Mouse (Mus musculus) frontal cortex, postnatal 25 days (tissue): ENCODE results near the gene Nomo1.

Experiments
- DNase-seq, 2 experiments: peaks; one replicate each; pipeline ENCODE4 v3.0.0; 2022; ENCODE audit warnings: low spot score in 2 of 2

Nomo1 gene

DNA sequence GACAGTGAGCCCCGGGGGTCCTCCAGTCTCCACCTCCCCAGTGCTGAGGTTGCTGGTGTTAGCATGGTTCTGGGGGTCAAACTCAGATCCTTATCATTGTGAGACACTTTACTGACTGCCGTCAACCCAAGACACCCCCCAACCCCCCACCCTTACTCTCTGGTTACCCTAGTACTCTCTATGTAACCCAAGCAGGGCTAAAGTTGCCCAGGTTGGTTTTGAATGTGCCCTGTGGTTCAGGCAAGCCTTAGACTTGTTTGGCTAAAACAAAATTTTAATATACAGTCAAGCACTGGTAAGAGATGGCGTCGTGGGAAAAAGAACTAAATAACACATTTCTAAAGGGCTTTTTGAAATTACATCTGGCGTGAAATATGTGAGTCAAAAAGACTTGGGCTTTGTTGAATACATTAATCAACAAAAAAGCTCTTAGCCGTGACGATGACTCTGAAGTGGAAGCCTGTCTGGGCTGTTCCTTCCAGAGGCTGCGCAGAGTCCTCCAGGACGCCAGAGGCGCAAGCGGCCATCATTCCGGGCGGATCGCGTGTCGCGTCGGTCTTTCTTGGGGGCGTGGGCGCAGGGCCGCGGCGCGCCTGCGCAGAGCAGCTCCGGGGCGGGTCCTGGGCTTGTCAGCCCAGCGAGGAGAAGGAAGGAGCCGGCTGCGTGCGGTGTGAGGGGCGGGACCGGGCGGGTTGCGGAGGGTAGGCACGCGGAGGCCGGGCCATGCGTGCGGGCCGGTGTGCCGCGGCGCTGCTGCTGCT, at the start of gene Nomo1:
Gene Nomo1 (plus strand): TSS at position 590 of the 761 bp plus-strand sequence.
- DNase-seq, result peak; percentile 95 to 97

- DNase-seq, result no peak
Observed at GRCm38 (mm10) chr7:45986893-45987292, 46.6 kb upstream of the Nomo1 start.

DNA sequence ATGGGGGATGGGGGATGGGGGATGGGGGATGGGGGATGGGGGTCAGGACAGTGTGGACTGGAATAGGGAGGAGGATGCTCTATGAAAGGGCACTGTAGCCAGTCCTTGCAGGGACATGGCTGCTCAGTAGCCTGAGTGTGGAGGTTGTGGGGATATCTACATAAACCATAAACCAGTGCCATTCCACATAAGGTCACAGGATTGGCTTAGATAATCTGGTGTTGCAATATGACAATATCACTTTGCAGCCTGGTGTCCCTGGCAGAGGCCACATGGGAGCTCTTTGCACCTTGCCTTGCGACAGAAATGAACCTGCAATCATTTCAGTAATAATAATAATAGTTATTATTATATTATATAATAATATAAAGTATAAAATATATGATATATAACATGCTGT, 45.2 kb upstream of the Nomo1 start:
- no peak for DNase-seq

DNA sequence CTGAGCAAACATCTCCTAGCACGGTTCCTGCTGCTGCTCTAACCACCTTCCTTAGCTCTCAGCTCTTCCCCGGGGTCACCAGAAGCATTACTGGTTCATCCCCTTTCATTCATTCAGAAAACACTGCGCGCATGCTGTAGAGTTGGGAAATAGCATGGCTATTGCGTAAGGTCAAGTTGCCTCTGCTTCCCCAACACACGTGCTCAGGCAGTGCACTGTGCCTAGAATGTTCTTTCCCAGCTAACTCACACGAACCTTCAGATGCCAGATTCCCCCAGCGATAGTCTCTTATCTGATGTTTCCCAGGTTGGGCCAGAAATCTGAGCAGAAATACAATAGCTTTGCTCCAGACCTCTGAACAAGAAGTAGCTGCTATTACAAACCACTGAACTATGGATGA, 41.0 kb upstream of the Nomo1 start:
- no peak for DNase-seq

- no peak for DNase-seq
Observed at GRCm38 (mm10) chr7:46000577-46000976, 32.9 kb upstream of the Nomo1 start.

DNA sequence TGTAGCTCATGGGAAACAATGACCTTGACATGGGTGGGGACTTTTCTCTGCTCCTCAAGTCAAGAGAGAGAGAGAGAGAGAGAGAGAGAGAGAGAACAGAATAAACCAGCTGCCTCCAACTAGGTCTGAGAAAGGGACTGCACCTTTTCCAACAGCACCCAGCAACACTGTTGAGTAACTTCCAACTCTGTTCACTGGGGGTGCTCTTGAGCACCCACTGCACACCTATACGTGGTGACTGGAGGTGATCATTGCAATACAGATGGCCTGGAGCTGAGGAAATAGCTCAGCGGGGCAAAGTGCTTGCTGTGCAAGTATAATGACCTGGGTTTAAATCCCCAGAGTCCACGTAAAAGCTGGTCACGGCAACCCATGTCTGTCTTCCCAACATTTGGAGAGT, 30.8 kb upstream of the Nomo1 start:
- no peak for DNase-seq

GRCm38 (mm10) chr7:46009578-46009977, 23.9 kb upstream of the Nomo1 start:
- peak; percentile 51 to 61 for DNase-seq

DNA sequence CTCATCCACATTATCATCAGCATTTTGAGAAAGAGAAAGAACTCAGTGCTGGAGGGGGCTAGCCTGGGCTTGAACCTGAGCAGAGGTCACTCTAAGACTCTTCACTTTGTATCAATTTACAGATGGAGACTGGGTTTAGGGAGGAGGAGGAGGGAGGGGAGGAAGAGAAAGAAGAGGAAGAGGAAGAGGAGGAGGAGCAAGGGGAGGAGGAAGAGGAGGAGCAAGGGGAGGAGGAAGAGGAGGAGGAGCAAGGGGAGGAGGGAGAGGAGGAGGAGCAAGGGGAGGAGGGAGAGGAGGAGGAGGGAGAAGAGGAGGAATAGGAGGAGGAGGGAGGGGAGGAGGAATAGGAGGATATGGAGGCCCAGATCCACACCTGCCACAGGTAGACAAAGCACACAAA, 21.4 kb upstream of the Nomo1 start:
- no peak for DNase-seq

GRCm38 (mm10) chr7:46013266-46014010, 20.1 kb upstream of the Nomo1 start:
- peak; percentile 16 to 29 for DNase-seq

DNA sequence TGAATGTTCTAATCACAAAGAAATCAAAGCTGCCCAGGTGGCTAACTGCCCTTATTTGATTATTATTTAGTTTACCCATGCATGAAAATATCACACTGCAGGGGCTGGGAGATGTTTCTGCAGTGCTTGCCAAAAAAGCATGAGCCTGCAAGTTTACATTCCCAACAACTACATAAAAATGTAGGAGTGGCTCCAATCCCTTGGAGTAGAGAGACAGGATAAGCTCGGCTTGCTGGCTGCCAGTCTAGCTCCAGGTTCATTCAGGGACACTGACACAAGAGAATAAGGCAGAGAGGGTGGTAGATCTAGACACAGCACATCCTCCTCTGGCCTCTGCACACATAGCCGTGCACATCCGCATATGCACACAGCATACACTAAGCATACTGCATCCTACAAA, 13.9 kb upstream of the Nomo1 start:
- DNase-seq, result no peak

DNA sequence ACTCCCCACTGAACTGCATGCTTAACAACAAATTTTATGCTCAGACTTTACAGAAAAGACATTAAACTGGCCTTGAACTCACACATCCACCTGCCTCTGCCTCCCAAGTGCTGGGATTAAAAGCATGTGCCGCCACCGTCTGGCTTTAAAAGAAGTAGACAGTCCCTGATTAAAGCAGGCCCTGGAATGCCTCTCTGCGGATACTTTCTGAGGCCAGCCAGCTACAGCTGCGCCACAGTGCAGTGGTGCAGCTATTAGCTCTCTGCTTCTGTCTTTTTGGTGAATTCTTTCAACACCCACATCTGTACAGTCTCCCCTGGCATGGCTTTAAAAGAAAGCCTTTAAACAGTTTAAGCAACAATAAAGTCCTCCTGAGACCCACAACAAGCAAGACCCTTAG, 11.5 kb upstream of the Nomo1 start:
- no peak for DNase-seq

- no peak for DNase-seq
Observed at GRCm38 (mm10) chr7:46025436-46025835, 8.1 kb upstream of the Nomo1 start.

DNA sequence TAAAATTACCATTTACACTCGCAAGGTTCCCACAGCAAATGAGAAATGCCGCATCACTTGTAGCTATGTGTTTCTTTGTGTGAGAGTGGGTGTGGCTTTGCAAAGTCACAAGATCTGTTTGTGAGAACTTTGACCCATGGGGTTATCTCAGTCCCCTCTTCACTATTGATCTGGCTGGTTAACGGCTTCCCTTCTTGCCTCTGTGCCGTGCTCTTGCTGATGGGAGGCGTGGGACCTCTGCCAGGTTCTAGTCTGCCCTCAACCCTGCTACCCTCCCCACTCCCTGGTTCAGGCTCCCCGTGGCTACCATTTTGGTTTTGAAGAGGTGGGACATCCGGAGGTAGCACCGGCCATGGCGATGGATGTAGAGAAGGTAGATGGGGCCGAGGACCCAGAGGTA, 4.8 kb upstream of the Nomo1 start:
- no peak for DNase-seq

- no peak for DNase-seq
Observed at GRCm38 (mm10) chr7:46029299-46030144, 4.0 kb upstream of the Nomo1 start.

DNA sequence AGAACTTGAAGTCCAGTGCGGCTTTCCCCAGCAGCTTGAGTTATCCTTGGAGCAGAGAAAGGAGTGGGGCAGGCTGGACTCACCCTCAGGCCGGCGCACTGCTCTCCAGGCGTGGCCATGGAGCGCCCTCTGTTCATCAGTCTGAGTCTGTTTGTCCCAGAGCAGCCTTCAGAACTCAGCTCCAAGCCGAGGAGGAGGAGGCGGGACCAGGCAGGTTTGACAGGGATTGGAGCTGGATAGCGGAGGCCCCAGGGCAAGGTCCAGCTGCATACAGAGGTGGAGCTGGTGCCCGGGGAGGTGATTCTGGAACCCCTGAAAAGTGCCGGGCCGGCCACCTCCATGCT, 3.4 kb upstream of the Nomo1 start, which contains the start of gene Abcc6:
Gene Abcc6 (minus strand): TSS at position 158 of the 344 bp plus-strand sequence.
- no peak for DNase-seq

GRCm38 (mm10) chr7:46031075-46031474, 2.4 kb upstream of the Nomo1 start:
- DNase-seq, result no peak

DNA sequence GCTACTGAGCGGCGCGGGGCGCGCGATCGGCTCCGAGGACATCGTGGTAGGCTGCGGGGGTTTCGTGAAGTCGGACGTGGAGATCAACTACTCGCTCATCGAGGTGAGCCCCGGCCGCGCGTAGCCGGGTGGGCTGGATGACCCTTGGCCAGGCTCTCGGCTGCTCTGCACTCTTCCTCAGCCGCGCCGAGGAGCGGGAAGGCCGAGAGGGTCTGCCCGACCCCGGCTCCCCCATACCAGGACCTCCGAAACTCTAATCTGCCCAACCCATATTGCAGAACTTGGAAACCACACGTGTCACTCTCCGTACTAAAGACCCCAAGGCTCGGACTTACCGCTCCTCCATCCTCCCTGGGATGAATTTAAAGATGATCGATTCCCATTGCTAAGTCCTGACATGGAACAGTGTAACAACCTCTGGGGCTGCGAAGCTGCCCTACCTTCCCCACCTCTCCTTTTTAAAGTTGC, 406 bp downstream of the Nomo1 start:
- no peak for DNase-seq

GRCm38 (mm10) chr7:46034991-46035390, 1.5 kb downstream of the Nomo1 start:
- no peak for DNase-seq

GRCm38 (mm10) chr7:46035468-46035867, 2.0 kb downstream of the Nomo1 start:
- no peak for DNase-seq

- no peak for DNase-seq
Observed at GRCm38 (mm10) chr7:46037433-46037832, 3.9 kb downstream of the Nomo1 start.

GRCm38 (mm10) chr7:46039873-46040272, 6.4 kb downstream of the Nomo1 start:
- DNase-seq, result no peak

DNA sequence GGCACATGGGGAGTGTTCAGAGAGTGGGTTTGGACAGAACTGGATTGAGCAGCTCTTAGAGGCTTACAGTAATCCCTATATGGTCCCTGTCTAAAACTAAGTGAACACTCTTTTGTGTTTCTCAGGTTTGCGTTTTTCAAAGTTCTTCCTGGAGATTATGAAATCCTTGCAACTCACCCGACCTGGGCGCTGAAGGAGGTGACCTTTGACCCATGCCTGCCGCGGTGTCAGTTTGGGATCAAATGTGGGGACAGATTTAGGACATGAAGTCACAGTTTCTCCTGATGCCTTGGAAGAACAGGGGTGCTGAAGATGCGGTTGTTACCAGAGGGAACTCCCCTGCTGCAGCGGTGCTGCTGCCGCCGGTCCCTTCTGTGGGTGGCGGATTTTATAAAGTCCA, 10.6 kb downstream of the Nomo1 start:
- no peak for DNase-seq
